Mouse (Mus musculus) spleen, adult 18-20 months (tissue): ENCODE results near the gene Gas2.

Experiments
- DNase-seq, 2 experiments: peaks; one replicate each; pipeline ENCODE4 v3.0.0; 2022; ENCODE audit warnings: mixed read lengths in 2 of 2

The Gas2 gene

DNA sequence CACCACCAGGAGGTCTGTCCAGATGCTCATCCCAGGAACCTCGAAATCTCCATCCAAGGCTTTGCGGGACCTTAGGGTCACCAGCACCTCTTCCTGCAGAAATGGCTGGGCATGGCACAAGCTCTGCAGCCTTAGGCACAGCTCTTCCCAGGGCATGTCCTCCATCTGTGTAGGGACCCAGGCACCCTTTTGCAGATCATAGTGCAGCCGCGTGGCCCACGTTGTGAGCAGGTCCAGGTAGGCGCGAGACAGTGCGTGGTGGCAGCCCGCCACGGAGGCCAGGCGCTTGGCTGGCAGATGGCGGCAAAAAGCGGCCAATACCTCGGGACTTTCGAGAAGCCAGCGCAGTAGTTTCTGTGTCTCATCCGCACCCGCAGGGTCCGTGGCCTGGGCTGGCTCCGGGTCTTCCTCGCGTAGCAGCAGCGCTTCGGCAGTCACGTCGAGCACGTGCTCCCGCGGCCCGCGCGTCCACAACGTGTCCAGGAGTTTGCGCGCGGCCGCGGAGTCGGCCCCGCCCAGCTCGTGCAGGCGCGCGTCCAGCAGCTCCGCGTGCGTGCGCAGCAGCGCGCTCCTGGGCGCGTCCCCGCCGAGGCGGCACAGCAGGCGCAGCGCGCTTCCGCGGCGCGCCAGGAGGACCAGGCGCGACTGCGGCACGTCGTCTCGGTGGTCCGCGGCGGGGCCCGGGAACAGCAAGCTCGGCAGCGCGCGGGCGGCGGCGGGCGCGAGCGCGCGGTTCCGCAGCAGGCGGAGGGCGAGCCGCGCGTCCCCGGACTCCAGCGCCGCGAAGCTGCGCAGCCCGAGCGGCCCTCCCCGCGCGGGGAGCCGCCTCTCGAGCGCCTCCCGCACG lies at the start of gene Gas2:
TSS of gene Gas2 (plus strand) at position 766 of the 847 bp plus-strand sequence.
- peak; percentile 75 to 89 for DNase-seq

DNA sequence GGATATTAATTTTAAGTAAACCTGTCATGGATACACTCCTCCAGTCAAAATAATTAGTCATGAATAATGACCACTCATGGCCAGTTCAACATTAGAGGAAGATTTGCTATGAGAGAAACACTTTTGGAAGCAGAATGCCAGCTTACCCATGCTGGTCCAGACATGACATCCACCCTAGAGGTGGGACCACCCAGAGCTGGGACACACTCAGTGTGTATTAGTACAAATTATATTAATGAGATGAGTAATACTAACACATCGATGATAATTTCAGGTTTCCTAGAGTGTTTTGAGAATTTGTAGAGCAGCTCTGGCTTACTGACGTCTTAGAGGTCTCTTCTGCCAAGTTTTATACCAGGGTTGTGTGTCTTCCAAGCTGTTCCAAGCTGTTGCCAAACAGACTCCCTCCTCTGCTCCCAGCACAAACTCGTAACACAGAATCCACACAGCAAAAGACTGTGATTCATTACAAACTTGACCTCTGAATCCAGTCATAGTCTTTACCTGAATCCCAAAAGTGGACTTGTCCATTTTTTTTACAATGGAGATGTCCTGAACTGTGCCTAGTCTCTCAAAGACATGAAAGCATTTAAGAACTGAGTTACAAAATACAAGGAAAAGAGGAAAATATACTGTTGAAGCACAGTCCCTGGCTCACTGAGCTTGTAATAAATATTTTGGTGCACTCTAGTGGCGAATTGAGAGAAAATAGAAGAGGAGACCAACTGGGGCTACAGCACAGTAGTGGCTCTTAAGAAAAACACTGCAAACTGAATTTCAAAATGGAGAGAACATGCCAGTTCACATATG lies 46.1 kb upstream of the Gas2 start:
- no peak for DNase-seq

DNA sequence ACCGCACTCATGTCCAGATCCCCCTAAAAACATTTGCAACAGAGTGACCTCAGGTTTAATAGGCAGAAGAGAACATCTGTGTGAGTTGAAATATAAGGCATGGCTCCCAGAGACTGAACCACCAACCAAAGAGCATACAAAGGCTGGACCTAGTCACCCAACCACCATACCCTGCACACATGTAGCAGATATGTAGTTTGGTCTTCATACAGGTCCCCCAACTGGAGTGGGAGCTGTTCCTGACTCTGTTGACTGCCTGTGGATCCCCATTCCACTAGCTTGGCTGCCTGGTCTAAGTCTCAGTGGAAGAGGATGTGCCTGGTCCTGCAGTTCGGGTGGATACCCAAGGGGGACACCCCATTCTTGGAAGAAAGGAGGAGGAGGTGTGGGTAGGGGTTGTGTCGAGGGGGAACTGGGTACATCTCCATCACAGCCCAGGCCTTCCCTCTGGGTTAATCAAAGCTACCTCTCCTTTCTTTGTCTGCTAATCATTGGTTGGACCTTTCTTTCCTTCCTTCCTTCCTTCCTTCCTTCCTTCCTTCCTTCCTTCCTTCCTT lies 45.5 kb upstream of the Gas2 start:
- DNase-seq = no peak

DNA sequence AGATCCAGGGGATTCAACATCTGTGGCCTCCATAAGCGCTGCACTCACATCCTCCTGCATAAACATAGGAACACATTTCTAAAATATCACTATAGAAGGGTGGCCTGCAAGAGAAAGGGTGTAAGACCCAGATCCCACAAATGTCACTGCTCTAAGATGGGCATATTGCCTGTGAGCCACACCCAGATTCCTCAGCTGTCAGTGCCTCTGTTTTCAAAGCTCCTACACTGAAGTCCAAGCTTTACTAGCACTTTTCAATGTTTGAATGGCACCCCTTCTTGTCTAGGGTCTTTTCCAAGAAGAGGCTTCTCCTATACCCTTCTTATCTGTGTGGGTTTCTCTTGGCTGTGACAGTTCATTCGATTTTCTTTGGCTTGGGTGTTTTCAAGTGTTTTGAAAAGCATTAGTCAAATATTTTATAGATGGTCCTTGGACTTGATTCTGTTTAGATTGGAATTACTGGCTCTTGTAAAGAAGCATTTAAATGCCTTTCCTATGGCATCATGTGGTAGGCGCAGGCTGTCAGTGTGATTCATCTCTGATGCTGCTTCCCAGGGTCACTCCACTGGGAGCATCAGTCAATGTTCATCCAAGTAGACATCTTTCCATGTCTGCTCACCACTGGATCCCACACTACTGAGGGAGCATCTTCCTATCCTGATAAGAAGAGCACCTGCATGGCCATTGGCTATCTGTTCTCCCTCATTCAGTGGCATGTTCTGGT lies 43.4 kb upstream of the Gas2 start:
- DNase-seq = no peak

DNA sequence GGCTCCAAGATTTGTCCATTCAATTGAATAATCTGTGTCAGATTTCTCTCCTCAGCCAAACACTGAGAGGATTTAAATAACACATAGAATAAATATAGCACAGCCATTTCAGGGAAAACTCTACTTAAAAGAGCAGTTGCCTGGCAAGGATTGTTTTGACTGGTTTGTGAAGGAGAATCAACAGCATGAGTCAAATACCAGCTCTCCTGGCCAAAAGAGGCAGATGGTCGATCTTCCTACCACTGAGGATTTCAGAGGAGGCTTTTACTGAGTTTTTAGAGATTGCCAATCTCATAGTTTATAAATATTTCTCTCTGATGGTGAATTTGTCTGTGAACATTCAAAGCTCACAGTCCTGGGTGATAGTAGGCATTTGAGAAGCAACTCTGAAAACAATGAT lies 41.9 kb upstream of the Gas2 start:
- DNase-seq = no peak

DNA sequence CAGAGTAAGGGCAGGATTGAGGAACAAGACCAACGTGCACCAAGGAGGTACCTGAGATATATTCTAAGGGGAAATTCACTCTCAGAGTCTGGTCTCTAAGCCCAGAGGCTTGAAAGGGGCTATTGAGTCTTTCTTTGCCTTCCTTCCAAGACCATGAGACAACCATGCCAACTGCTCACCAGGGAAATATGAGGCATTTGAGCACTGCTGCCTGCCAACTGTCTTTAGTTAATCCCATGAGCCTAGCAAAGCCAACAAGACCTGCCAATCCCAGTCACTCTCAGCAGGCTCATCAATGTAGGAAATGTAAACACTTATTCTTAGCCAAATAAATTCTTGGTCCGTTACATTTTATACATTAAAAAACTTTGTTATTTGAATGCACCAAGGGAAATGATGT lies 40.3 kb upstream of the Gas2 start:
- DNase-seq = no peak

DNA sequence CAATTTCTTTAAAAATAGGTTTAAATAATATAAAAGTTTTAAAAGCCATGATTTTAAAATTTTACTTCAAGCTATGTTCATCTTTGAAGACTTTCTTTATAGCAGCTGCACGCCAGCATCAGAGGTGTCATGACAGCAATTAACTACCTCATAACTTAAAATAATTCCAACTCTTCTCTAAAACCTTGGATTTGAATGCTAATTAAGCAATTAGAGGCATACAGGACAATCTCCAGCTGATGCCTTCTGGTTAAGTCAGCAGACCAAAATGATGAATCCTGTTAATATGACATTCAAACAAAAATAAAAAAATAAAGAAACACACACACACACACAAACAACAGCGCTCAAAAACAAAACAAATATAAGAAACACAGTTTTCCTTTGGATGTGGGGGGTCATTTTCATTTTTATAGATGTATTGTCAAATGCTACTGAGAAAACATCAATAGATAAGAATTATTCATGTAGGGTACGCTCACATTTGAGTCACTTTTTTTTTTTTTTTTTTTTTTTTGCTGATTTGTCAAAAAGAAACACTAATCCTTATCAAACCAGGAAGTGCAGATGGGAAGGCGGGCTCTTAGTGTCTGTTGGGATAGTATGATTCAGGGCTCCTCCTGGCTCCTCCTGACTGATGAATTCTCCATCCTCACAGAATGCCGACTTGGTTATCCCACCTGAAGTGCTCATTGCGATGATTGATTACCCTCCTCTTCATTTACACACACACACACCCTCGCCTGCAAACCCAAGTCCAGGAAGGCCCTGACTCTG lies 38.1 kb upstream of the Gas2 start:
- no peak for DNase-seq

DNA sequence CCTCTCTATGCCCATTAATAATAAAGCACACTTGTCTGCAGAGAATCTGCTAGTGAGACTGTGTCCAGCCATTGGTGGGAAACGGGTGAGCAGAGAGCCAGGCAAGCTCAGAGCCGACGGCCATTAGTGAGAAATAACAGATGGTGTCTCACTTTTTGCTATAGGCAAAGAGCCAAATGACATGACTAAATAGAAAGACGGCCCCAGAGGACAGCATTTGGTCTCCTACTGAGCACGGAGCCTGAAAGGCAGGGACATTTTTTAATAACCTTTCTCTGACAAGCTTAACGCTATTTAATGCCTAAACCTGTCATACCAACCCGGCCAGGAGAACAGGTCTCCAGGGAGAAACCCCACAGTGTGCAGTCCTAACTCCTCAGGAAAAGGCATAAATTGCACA lies 29.9 kb upstream of the Gas2 start:
- no peak for DNase-seq

DNA sequence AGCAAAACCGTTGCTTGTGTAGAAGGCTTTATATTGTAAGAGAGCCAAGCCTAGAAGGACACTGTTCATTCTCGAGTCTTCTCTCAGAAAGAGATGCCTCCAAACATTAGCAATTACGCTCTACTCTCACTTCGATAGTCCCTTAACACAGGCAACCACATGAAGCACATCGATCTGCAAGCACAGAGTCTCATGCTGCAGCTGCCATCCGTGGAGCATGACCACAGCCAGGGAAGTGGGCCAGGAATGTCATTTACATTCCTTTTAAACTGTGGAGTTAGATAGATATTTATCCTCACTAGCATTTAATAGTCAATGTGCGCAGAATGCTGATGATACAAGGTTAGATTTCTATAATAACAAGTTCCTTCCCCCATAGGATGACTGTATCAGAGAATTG lies 21.3 kb upstream of the Gas2 start:
- DNase-seq = no peak

DNA sequence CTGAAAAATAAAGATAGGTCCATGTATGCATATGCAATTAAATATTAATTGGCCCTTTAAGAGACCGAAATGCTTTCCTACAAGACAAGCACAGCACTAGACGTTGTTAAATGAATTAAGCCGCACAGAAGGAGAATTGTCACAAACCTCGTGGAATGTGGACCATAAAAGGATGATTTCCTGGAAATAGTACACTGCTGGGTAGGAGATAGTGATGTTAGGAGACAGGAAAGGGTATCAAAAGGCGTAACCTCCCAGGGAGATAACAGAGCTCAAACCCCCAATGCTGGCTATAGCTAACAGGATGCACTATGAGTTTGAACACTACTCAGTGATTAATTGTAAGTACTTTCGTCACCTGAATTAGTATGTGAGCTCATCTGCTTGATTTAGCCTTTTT lies 10.9 kb upstream of the Gas2 start:
- no peak for DNase-seq

DNA sequence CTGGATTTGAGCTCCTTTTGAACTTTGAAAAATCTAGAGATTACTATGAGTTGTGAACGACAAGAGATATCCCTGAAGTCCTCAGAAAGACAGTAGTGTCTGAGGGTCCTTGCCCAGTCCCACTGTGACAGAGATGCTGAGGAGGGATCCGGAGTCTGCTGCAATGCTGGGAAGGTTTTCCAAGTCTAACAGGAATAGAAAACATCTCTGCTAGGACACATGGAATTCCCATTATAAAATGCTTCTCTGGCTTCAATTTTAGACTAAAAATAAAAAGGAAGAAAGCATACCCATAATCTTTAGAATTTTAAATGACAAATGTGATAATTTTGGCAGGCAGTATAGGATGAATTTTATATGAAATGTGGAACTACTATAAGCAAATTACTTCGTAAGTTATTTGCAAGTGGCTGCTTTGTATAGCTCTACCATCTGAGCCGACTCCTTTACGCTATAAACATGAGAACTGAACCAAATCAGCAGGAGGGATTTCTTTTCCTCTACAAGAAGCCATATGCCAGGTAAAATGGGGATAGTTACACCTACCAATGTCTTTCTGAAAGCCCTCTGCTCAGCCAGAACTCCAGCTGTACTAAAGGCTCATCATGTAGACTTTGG lies 9.8 kb upstream of the Gas2 start:
- DNase-seq = no peak

DNA sequence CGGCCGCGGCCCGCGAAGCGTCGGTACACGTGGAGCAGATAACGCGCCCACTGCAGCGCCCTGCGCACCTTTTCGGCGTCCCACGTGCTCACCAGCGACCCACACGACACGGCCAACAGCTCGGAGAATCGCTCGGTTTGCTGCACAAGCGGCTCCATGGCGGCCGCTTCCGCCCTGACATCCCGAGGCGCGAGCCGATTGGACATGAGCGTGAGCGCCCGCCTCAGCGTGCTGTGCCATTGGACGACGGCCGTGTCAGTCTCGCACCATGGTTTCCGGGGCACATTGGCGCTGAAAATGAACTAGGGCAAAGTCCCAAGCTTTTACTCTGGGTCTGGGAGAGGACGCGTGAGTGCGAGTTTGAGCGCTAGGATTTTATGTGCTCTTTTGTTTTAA lies 280 bp downstream of the Gas2 start, which contains the start of gene Fancf:
TSS of gene Fancf (minus strand) at position 171 of the 396 bp plus-strand sequence.
- DNase-seq = peak; percentile 90 to 97

DNA sequence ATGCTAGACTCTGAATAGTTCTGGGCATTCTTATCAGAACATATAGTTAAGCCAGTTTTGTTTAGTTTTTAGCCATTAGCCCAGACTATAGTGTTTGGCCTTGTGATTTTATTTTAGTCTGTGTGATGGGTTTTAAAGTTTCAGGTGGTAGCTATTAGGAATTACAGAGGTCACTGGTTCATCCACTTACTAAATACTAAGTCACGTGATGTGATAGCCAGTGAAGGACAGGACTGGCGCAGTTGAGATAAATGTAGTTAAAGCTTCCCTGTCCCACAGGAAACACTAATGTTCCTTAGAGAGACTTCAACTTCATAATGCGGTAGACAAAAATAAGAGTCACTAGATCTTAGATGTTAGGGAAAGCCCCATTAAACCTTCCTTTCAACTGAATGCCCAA lies 1.0 kb downstream of the Gas2 start:
- DNase-seq = no peak

DNA sequence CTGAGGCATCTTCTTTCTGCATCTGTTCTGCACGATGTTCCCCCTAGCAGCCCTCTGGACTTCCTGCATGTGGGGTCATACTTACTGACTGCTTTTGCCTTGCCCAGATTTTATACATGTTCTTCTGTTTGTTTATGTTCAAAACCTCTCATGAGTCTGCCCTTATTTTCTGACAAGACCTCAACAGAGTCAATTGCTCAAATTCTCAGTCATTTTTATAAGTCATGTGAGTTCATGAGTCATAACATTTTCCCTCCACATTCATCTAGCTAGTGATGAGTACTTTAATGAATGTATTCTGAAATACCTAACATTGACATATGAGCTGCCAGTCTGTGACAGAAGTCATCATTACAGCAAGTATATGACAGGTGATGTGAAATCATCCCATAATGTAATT lies 3.5 kb downstream of the Gas2 start:
- DNase-seq = no peak

DNA sequence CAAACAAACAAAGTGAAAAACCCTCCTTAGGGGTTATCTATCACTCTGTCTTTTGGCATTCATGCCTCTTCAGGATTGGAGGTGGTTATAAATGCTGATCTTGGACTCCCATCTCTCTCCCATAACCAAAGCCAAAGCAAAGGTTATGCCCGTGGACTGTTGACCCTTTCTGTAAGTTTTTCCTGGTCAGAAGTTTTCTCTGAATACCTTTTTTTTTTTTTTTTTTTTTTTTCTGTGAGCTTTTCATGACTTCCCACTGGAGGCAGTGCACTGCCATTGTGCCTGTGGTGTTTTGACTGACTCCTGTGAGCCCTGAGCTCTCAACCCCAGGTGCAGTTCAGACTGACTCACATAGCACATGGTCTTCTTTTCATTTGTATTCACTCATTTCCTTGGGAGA lies 6.2 kb downstream of the Gas2 start:
- no peak for DNase-seq

DNA sequence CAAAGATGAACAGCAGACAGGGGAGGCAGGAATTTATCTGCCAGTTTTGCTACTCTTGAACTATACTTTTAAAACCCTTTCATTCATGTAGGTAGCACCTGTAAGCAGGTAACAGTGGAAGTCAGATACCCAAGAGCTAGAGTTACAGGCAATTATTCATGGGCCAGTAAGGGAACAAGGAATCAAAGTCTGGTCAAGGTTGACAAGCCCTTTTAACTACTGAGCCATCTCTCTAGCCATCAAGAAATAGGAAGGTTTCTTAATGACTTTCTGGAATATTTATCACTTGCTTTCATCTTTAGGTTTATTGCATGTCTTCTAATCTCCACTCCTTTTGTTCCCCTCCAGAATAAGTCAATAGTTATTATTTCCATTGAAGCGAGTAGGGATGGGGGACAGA lies 10.2 kb downstream of the Gas2 start:
- no peak for DNase-seq

DNA sequence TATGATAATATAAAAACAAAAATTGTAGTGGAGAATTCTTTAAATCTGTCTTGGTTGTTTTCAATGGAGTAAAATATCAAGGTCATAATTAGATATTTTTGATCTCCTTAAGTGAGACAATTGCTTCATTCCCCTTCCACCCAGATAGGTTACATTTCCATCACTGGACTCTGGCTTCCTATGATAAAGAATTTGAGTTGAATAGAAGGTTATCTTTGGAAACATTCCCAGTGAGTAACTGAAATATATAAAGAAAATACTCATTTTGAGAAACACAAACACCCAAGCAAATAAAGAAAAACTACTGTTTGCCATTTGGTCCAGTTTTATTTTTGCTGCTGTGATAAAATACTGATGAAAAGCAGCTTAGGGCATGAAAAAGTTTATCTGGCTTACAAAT lies 10.8 kb downstream of the Gas2 start:
- no peak for DNase-seq

DNA sequence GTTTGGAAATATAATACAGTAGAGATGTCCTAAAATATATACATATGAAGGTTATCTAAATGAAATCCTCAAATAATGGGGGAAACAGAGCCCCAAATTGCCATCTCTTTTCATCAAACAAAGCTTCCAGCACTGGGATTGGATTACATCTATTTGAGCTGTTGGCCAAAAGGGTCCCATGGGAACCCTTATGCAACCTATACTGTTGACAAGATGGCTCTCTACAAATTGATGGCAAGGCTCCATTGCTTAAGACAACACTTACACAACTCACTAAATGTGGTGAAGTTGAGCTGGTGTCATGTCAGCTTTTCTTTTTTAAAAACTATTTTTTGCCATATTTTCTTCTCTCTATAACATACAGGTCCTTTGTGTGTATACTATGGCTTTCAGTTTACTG lies 14.5 kb downstream of the Gas2 start:
- no peak for DNase-seq

DNA sequence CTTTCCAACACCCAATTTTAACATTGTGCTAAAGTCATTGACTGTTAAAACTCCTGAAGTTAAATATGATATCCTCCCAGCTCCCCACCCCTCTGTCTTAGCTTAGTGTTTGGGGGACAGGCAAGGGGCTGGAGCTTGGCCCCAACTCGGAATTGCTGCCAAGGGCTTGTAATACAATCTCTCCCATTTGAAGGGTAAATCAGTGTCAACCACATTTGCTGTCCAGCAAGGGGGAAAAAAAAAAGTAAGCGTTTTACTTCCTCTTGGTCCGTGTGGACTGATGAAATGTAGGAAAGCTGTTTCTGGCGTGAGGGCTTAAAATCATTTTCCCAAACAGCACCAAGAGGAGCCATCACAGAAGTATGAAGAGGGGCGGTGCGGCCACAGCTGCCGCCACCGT lies 16.9 kb downstream of the Gas2 start:
- DNase-seq = no peak

DNA sequence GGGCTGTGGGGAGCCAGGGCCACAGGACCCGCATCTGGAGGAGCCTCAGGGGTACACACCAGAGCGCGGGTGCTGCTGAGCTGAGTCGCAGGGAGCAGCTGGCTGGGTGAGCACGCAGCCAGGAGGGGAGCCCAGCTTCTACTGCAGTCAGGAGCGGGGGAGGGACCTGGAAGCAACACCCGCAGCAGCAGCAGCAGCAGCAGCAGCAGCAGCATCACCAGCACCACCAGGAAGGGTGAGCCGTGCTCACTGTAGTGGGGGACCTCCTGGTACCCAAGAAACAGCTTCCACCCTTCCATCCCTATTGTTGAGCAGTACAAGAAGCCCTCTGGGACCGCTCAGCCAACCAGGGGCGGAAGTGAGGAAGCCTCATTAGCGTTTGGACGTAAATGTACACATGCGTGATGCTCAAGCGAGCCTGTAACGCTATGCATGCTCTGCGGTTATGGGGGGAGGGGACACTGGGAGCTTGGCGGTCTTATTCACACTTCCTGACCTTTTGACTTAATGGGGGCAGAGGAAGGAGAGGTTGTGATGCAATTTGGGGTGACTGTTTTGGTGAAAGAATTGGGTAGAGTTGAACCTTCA lies 17.4 kb downstream of the Gas2 start:
- DNase-seq = peak; percentile 16 to 23

DNA sequence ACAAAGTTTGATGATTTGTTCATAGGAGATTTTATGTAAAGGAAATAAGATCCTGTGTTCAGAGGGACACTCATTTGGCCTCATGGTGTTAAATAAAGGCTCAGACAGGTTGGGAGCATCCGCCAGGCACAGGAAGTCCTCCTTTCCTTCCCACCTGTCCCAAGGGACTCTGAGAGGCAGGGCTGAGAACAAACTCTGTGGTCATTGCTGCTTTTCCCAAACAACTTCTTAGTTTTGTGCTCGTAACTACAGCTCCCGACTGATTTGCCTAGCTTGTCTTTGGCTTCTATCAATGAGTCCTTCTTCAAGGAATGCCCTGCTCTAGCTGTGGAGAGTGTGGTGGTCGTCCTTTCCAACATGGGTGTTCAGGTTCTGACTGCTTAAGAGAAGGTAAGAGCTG lies 18.3 kb downstream of the Gas2 start:
- DNase-seq = no peak
